Mouse (Mus musculus) ES-E14 (cell line): ENCODE data around the gene 4933411K16Rik.

Experiments used
- CHD2 ChIP-seq: IDR thresholded peaks from 2 replicates; pipeline ENCODE4 v1.6.1; 2014; ENCODE audit warnings: mild to moderate bottlenecking, low read depth, low read length, inconsistent platforms
- HCFC1 ChIP-seq: IDR thresholded peaks from 2 replicates; pipeline ENCODE4 v1.6.1; 2012; ENCODE audit warnings: low read length, inconsistent platforms, borderline replicate concordance; ENCODE audit not compliant: insufficient read depth
- ZC3H11A ChIP-seq: IDR thresholded peaks from 2 replicates; pipeline ENCODE4 v1.6.1; 2012; ENCODE audit warnings: low read depth, mild to moderate bottlenecking, inconsistent platforms, low read length, borderline replicate concordance
- ZNF384 ChIP-seq: IDR thresholded peaks from 2 replicates; pipeline ENCODE4 v1.6.1; 2012; ENCODE audit warnings: low read depth, low read length, inconsistent platforms

- TF ChIP-seq ZNF384 = no peak
- peak; percentile 24; the same call in 1 of the 2 replicates for TF ChIP-seq ZC3H11A
- TF ChIP-seq CHD2 = no peak
- no peak for TF ChIP-seq HCFC1
Observed at GRCm38 (mm10) chr19:42026158-42026557, 25.9 kb upstream of the 4933411K16Rik start.
